Mouse (Mus musculus): Measurements from ENCODE around the gene Sugp1.

Sugp1 gene

GRCm38 (mm10) chr8:70111192-70111795 lies 68.7 kb downstream of the Sugp1 start:
- DNase-seq (ENCODE audit: low spot score in 2 of 2): no peak

- no peak for DNase-seq (ENCODE audit: low spot score in 2 of 2)
These were observed 69.9 kb downstream of the Sugp1 start for GRCm38 (mm10) chr8:70112401-70113016.

GRCm38 (mm10) chr8:70114488-70114887 lies 71.9 kb downstream of the Sugp1 start:
- no peak for DNase-seq (ENCODE audit: low spot score in 2 of 2)

- DNase-seq (ENCODE audit: low spot score in 2 of 2): no peak
These were observed 72.3 kb downstream of the Sugp1 start for GRCm38 (mm10) chr8:70114892-70115291.

- peak in 1 of 2 experiments; percentile 25 for DNase-seq (ENCODE audit: low spot score in 2 of 2)
These were observed 75.0 kb downstream of the Sugp1 start for GRCm38 (mm10) chr8:70117611-70118010.

- DNase-seq (ENCODE audit: low spot score in 2 of 2): no peak
These were observed 76.4 kb downstream of the Sugp1 start for GRCm38 (mm10) chr8:70118726-70119700.

GRCm38 (mm10) chr8:70120667-70121066 lies 78.1 kb downstream of the Sugp1 start, which contains the start of gene Ncan:
TSS of gene Ncan (minus strand) at chr8:70120873.
- DNase-seq (ENCODE audit: low spot score in 2 of 2): no peak

All from spleen, postnatal 14 days (tissue).